In genomic region chr7:49484036-49484744, GRCm38 (mm10) we compare ENCODE assay signal across 8 mouse cellular contexts.
A peak's percentile ranks its signal among the peaks of the same experiment; 100 is the strongest.
DNase-seq lines count a peak whose midpoint lies in the region; ATAC-seq and TF ChIP-seq lines count a peak whose summit lies in the region.

No protein-coding gene starts in this region.

- H3K4me3 ChIP-seq in heart, embryonic 16.5 days (ENCODE audit: low read length): no peak overlapping the region
- no peak overlapping the region for H3K4me3 ChIP-seq in limb, embryonic 14.5 days (replicated peaks; ENCODE audit: low read length)
- H3K4me3 ChIP-seq in stomach, embryonic 15.5 days (replicated peaks): no peak overlapping the region
- no peak overlapping the region for H3K4me3 ChIP-seq in liver, embryonic 11.5 days (ENCODE audit: low read depth, low read length)

- 28% methylated on average over 11 of the region's 11 CpGs for WGBS in heart, embryonic 16.5 days
- WGBS in limb, embryonic 14.5 days: 22% methylated on average over 11 of the region's 11 CpGs
- 35% methylated on average over 11 of the region's 11 CpGs for WGBS in stomach, embryonic 15.5 days
- WGBS in liver, embryonic 11.5 days: 29% methylated on average over 11 of the region's 11 CpGs

- no peaks in the 10 kb centered on the region for H3K27me3 ChIP-seq in heart, embryonic 16.5 days (ENCODE audit: control insufficient read depth, insufficient read depth, low read length)
- H3K27me3 ChIP-seq in limb, embryonic 14.5 days (ENCODE audit: control insufficient read depth, insufficient read depth, low read length): no peaks in the 10 kb centered on the region
- no peaks in the 10 kb centered on the region for H3K27me3 ChIP-seq in stomach, embryonic 15.5 days (replicated peaks)
- no peaks in the 10 kb centered on the region; the same call in 1 of the 2 replicates for H3K27me3 ChIP-seq in liver, embryonic 11.5 days (replicated peaks; ENCODE audit: control insufficient read depth, insufficient read depth, low read length)

- peaks cover 3% of the 10 kb centered on the region; the same call in 1 of the 2 replicates for H3K36me3 ChIP-seq in heart, embryonic 16.5 days (ENCODE audit: control insufficient read depth, insufficient read depth)
- no peaks in the 10 kb centered on the region for H3K36me3 ChIP-seq in limb, embryonic 14.5 days (ENCODE audit: control insufficient read depth, insufficient read depth, low read length)
- no peaks in the 10 kb centered on the region for H3K36me3 ChIP-seq in stomach, embryonic 15.5 days
- no peaks in the 10 kb centered on the region for H3K36me3 ChIP-seq in liver, embryonic 11.5 days (ENCODE audit: control insufficient read depth, insufficient read depth, low read length)

- no peak for TF ChIP-seq POLR2A in limb, embryonic 14.5 days (IDR thresholded peaks at IDR 0.05; ENCODE audit: borderline replicate concordance, extremely low read depth, insufficient read depth, insufficient read length)

- H3K4me1 ChIP-seq in heart, embryonic 16.5 days (ENCODE audit: control insufficient read depth, insufficient read depth, low read length): peaks cover 30% of the 10 kb centered on the region
- H3K4me1 ChIP-seq in limb, embryonic 14.5 days (ENCODE audit: control insufficient read depth, insufficient read depth, low read length): peaks cover 16% of the 10 kb centered on the region
- peaks cover 11% of the 10 kb centered on the region for H3K4me1 ChIP-seq in stomach, embryonic 15.5 days
- no peaks in the 10 kb centered on the region; the same call in 1 of the 2 replicates for H3K4me1 ChIP-seq in liver, embryonic 11.5 days (replicated peaks; ENCODE audit: control insufficient read depth, insufficient read depth, low read length)

- ATAC-seq in heart, embryonic 16.5 days (replicated peaks; ENCODE audit: extremely low read depth, insufficient read depth, low FRiP score): no peak
- no peak for ATAC-seq in limb, embryonic 14.5 days (ENCODE audit: low FRiP score, low read depth)
- ATAC-seq in stomach, embryonic 15.5 days (ENCODE audit: insufficient read depth, low FRiP score, low read depth): 0 out of 2 replicates have a peak, but pooled peaks have one; percentile 41
- no peak for ATAC-seq in liver, embryonic 11.5 days (replicated peaks; ENCODE audit: low FRiP score)

- H3K9me3 ChIP-seq in heart, embryonic 16.5 days (replicated peaks; ENCODE audit: control insufficient read depth, low read length): no peaks in the 10 kb centered on the region
- no peaks in the 10 kb centered on the region for H3K9me3 ChIP-seq in limb, embryonic 14.5 days (ENCODE audit: control insufficient read depth, low read length)
- H3K9me3 ChIP-seq in stomach, embryonic 15.5 days: no peaks in the 10 kb centered on the region
- no peaks in the 10 kb centered on the region for H3K9me3 ChIP-seq in liver, embryonic 11.5 days (ENCODE audit: control insufficient read depth, low read length)

- DNase-seq in gastrocnemius, postnatal 14 days: peak; percentile 27
- DNase-seq in gastrocnemius, adult 18-20 months (ENCODE audit: low spot score): no peak
- DNase-seq in cerebellum, adult 18-20 months: peak; percentile 57 to 63
- no peak for DNase-seq in limb, embryonic 14.5 days (ENCODE audit: low spot score)
- no peak for DNase-seq in urinary bladder, postnatal 36 days (ENCODE audit: low spot score in 2 of 2)
- no peak for DNase-seq in liver, embryonic 11.5 days (ENCODE audit: low spot score)

- intact Hi-C loops in gastrocnemius, postnatal 14 days (cut with DNase I; ENCODE audit: low total_unique reads): loop anchor here (10.0 kb wide), 1 partner anchor 71 kb away; no protein-coding TSS in a partner anchor

- H3K27ac ChIP-seq in heart, embryonic 16.5 days (ENCODE audit: low read length): peak overlapping the region; percentile 62
- H3K27ac ChIP-seq in limb, embryonic 14.5 days (replicated peaks; ENCODE audit: low read depth, low read length): 0 out of 2 replicates have a peak overlapping the region, but pooled peaks have one; percentile 8
- no peak overlapping the region; the same call in 1 of the 2 replicates for H3K27ac ChIP-seq in stomach, embryonic 15.5 days
- no peak overlapping the region for H3K27ac ChIP-seq in liver, embryonic 11.5 days (ENCODE audit: low read depth, low read length)

- H3K4me2 ChIP-seq in heart, embryonic 16.5 days (ENCODE audit: low read depth, low read length): no peak overlapping the region
- peak overlapping the region; percentile 17; the same call in 1 of the 2 replicates for H3K4me2 ChIP-seq in limb, embryonic 14.5 days (replicated peaks; ENCODE audit: low read depth, low read length, severe bottlenecking)
- H3K4me2 ChIP-seq in stomach, embryonic 15.5 days: no peak overlapping the region
- no peak overlapping the region for H3K4me2 ChIP-seq in liver, embryonic 11.5 days

- H3K9ac ChIP-seq in heart, embryonic 16.5 days (ENCODE audit: low read length): peak overlapping the region; percentile 35; the same call in 1 of the 2 replicates
- peak overlapping the region; percentile 18; the same call in 1 of the 2 replicates for H3K9ac ChIP-seq in limb, embryonic 14.5 days (ENCODE audit: low read depth, low read length, severe bottlenecking)
- no peak overlapping the region for H3K9ac ChIP-seq in stomach, embryonic 15.5 days
- H3K9ac ChIP-seq in liver, embryonic 11.5 days (ENCODE audit: low read depth, low read length): no peak overlapping the region

Comparison
In these comparisons a context has a peak if more than half of its experiments do, and no peak if none do; other contexts are left out.
1. DNase-seq: peak in gastrocnemius, postnatal 14 days (single experiment) and cerebellum, adult 18-20 months (2 of 2); none in gastrocnemius, adult 18-20 months (single experiment), limb, embryonic 14.5 days (single experiment), urinary bladder, postnatal 36 days (0 of 2) and liver, embryonic 11.5 days (single experiment).
2. H3K27ac ChIP-seq: peak in heart, embryonic 16.5 days (single experiment) and limb, embryonic 14.5 days (single experiment); none in stomach, embryonic 15.5 days (single experiment) and liver, embryonic 11.5 days (single experiment).
3. H3K9ac ChIP-seq: peak in heart, embryonic 16.5 days (single experiment) and limb, embryonic 14.5 days (single experiment); none in stomach, embryonic 15.5 days (single experiment) and liver, embryonic 11.5 days (single experiment).